Mouse (Mus musculus): ENCODE results near the gene Tubb2a.

DNA sequence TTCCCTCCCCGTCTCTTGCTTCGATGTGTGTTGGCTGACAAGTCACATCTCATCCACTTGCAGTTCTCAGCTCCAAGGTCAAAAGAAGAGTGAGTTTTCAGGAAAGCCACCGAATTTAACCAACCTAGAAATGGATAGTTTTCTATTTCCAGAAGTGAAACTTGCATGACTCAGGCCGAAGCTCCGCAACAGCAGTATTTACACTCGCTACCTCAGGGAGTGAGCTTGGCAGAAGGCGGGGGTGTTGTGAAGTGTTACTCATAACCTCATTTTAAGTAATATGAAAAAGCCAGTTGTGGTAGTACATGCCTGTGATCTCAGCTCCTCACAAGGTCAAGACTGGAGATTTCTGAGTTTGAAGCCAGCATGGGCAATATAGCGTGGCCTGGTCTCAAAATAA, 27.3 kb downstream of the Tubb2a start:
- TF ChIP-seq POLR2A (IDR thresholded peaks at IDR 0.05; ENCODE audit: low read depth, low read length) (no peak), CTCF (IDR thresholded peaks at IDR 0.05; ENCODE audit: borderline replicate concordance, insufficient read depth, low read length) (no peak)

Measured in embryonic fibroblast, embryonic 13.5 days (primary cell).